Mouse (Mus musculus) embryonic facial prominence, embryonic 14.5 days (tissue): ENCODE results near the gene Tmem165. TPM values are rescaled to one million over a fixed set of nuclear protein-coding genes. Genes with fewer than 3 reads are reported as not detected.

Source experiments
- ATAC-seq: fragments of 200-750 bp; cut with Nextera tagmentation; 2 replicates; pipeline ENCODE4 v1.8.0; 2017; ENCODE audit warnings: low read depth, moderate number of reproducible peaks, moderate TSS enrichment
- DNase-seq: peaks from one replicate; pipeline ENCODE4 v3.0.0-alpha.2; 2015; ENCODE audit warnings: low spot score
- H3K27ac ChIP-seq: fragments of 300-500 bp; sonication (generic); replicated peaks from 2 replicates; pipeline ENCODE4 v1.5.1; 2014; ENCODE audit warnings: low read depth, mild to moderate bottlenecking, low read length, moderate library complexity
- H3K27me3 ChIP-seq: fragments of 300-500 bp; sonication (generic); replicated peaks from 2 replicates; pipeline ENCODE4 v1.6.1; 2014; ENCODE audit warnings: low read length; ENCODE audit not compliant: control insufficient read depth, insufficient read depth
- H3K36me3 ChIP-seq: fragments of 300-500 bp; sonication (generic); 2 replicates; pipeline ENCODE4 v1.6.1; 2014; ENCODE audit warnings: low read length, mixed read lengths; ENCODE audit not compliant: control insufficient read depth, insufficient read depth
- H3K4me1 ChIP-seq: fragments of 300-500 bp; sonication (generic); 2 replicates; pipeline ENCODE4 v1.6.1; 2014; ENCODE audit warnings: antibody characterized with exemption, low read length; ENCODE audit not compliant: control insufficient read depth, insufficient read depth
- H3K4me2 ChIP-seq: fragments of 300-500 bp; sonication (generic); 2 replicates; pipeline ENCODE4 v1.6.1; 2014; ENCODE audit warnings: low read depth, mild to moderate bottlenecking, low read length, moderate library complexity, mixed read lengths
- H3K4me3 ChIP-seq: fragments of 300-500 bp; sonication (generic); 2 replicates; pipeline ENCODE4 v1.5.1; 2014; ENCODE audit warnings: low read depth, mild to moderate bottlenecking, low read length
- H3K9ac ChIP-seq: fragments of 300-500 bp; sonication (generic); 2 replicates; pipeline ENCODE4 v1.6.1; 2014; ENCODE audit warnings: low read depth, mild to moderate bottlenecking, low read length, moderate library complexity, mixed read lengths
- H3K9me3 ChIP-seq: fragments of 300-500 bp; sonication (generic); 2 replicates; pipeline ENCODE4 v1.6.1; 2016; ENCODE audit warnings: low read length; ENCODE audit not compliant: control insufficient read depth
- WGBS: fragments of 180-500 bp; shearing (Covaris S2); extraction: QIAGEN DNeasy Blood & Tissue Kit; methylation state at CpG from one replicate; pipeline ENCODE4 v1.1.7; 2014; 5-methylcytosine and 5-hydroxymethylcytosine counted together
- polyA plus RNA-seq: library from polyadenylated mRNA; unstranded; fragments of >200 nt; fragmentation: Nextera tagmentation; extraction: Ambion mirVana; gene quantifications from 2 replicates; pipeline ENCODE4 v1.2.1, GENCODE M21; 2014

The Tmem165 gene
- polyA plus RNA-seq, 1 experiment from 2014 or later, result 126 TPM

DNA sequence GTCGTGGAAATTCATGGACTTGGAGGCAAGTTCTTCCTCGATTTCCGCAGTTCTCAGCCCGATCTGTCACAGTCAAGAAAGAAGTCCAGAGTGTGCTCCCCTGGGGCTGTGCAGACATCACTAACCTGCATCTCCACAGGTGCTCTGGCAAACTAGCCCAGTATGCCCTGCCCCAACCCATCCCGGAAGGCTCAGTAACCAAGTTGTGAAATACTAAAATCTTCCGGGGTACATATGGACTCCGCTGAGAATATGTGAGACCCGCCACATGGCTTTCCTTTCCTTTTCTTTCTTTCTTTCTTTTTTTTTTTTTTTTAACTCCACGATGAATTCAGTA is 43.0 kb upstream of the Tmem165 start:
- peak overlapping the region; percentile 97 for H3K27ac ChIP-seq
- peak overlapping the region; percentile 81 for H3K4me2 ChIP-seq
- no peaks in the 10 kb centered on the region for H3K36me3 ChIP-seq
- H3K4me1 ChIP-seq, result peaks cover 12% of the 10 kb centered on the region
- no peaks in the 10 kb centered on the region for H3K27me3 ChIP-seq
- no peaks in the 10 kb centered on the region for H3K9me3 ChIP-seq
- 6% methylated on average over 9 of the region's 9 CpGs for WGBS
- H3K4me3 ChIP-seq, result peak overlapping the region; percentile 68
- DNase-seq (no peak), ATAC-seq (peak; percentile 48)
- peak overlapping the region; percentile 90 for H3K9ac ChIP-seq

- Histone ChIP-seq H3K9ac (no peak overlapping the region), H3K9me3 (no peaks in the 10 kb centered on the region), H3K4me2 (no peak overlapping the region), H3K4me1 (peaks cover 12% of the 10 kb centered on the region), H3K27me3 (no peaks in the 10 kb centered on the region), H3K4me3 (no peak overlapping the region), H3K36me3 (no peaks in the 10 kb centered on the region), H3K27ac (no peak overlapping the region)
- no peak for DNase-seq
- ATAC-seq, result no peak
- WGBS, result 93% methylated on average over 4 of the region's 4 CpGs
Observed at GRCm38 (mm10) chr5:76143356-76143755, 40.3 kb upstream of the Tmem165 start.

GRCm38 (mm10) chr5:76146401-76146800 is 37.3 kb upstream of the Tmem165 start:
- DNase-seq (no peak), ATAC-seq (no peak)

GRCm38 (mm10) chr5:76149436-76149835 is 34.2 kb upstream of the Tmem165 start:
- DNase-seq, result no peak
- no peak for ATAC-seq
- no peak overlapping the region for H3K27ac ChIP-seq
- no peaks in the 10 kb centered on the region for H3K4me1 ChIP-seq
- no peak overlapping the region for H3K4me2 ChIP-seq
- H3K27me3 ChIP-seq, result no peaks in the 10 kb centered on the region
- no peak overlapping the region for H3K4me3 ChIP-seq
- 87% methylated on average over 6 of the region's 6 CpGs for WGBS
- H3K9ac ChIP-seq, result no peak overlapping the region
- peaks cover 43% of the 10 kb centered on the region for H3K36me3 ChIP-seq
- no peaks in the 10 kb centered on the region; the same call in 1 of the 2 replicates for H3K9me3 ChIP-seq

More at GRCm38 (mm10) chr5:76146401-76146800, 37.3 kb upstream of the Tmem165 start:
- no peaks in the 10 kb centered on the region; the same call in 1 of the 2 replicates for H3K9me3 ChIP-seq
- H3K4me1 ChIP-seq, result peaks cover 2% of the 10 kb centered on the region
- no peak overlapping the region for H3K27ac ChIP-seq
- no peaks in the 10 kb centered on the region for H3K27me3 ChIP-seq
- WGBS, result 95% methylated on average over 1 of the region's 1 CpGs
- no peak overlapping the region for H3K4me3 ChIP-seq
- H3K36me3 ChIP-seq, result peaks cover 22% of the 10 kb centered on the region
- no peak overlapping the region for H3K9ac ChIP-seq
- no peak overlapping the region for H3K4me2 ChIP-seq

DNA sequence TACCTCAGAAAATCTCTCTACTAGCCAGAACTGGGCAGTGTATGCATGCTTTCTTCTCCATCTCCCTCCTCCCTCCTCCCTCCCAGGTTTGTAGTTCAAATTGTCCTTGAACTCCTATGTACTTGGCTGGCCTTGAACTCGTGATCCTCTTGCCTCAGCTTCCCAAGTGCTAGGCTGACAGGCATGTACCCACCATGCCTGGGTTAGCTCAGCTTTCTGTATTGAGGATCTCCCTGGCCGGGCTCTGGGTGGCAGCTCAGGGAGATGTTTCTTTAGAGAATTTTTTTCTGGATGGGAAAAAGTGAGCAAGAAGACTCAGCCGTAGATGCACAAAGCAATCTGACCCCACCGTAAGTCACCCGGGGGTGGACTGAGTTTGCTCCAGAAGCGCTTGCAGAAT is 30.7 kb upstream of the Tmem165 start:
- no peaks in the 10 kb centered on the region; the same call in 1 of the 2 replicates for H3K9me3 ChIP-seq
- ATAC-seq (no peak), DNase-seq (no peak)
- no peak overlapping the region for H3K4me2 ChIP-seq
- peaks cover 52% of the 10 kb centered on the region for H3K36me3 ChIP-seq
- H3K4me1 ChIP-seq, result no peaks in the 10 kb centered on the region
- H3K27ac ChIP-seq, result no peak overlapping the region
- H3K9ac ChIP-seq, result no peak overlapping the region
- 91% methylated on average over 6 of the region's 6 CpGs for WGBS
- no peak overlapping the region for H3K4me3 ChIP-seq
- H3K27me3 ChIP-seq, result no peaks in the 10 kb centered on the region

GRCm38 (mm10) chr5:76153430-76153829 is 30.2 kb upstream of the Tmem165 start:
- no peaks in the 10 kb centered on the region; the same call in 1 of the 2 replicates for H3K9me3 ChIP-seq
- no peak overlapping the region for H3K27ac ChIP-seq
- H3K4me3 ChIP-seq, result no peak overlapping the region
- H3K9ac ChIP-seq, result no peak overlapping the region
- no peak for ATAC-seq
- whole genome bisulfite sequencing, result 90% methylated on average over 11 of the region's 11 CpGs
- no peak for DNase-seq
- no peaks in the 10 kb centered on the region for H3K27me3 ChIP-seq
- peaks cover 52% of the 10 kb centered on the region for H3K36me3 ChIP-seq
- no peaks in the 10 kb centered on the region for H3K4me1 ChIP-seq
- no peak overlapping the region for H3K4me2 ChIP-seq

DNA sequence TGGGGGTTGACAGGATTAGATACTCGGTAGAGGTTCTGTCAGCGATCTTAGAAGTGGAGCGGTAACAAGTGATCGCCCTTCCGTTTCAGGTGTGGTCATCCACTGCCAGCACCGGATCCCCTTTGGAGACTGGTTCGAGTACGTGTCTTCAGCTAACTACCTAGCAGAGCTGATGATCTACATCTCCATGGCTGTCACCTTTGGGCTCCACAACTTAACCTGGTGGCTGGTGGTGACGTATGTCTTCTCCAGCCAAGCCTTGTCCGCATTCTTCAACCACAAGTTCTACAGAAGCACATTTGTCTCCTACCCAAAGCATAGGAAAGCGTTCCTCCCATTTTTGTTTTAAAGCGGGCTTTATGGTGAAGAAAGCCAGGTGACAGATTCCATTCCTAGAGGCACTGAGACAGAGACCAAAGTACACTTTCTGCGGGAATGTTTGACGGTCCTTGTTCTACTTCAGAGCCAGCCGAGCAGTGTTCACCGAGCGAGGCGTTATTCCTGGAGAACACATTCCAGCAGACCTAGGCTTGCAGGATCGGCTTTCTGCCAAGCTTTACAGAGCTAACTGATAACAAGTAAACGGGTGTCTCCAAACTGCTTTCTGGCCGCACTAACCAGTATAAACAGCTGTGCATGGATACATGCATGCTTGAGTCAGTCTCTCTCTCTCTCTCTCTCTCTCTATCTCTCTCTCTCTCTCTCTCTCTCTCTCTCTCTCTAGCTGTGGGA is 29.1 kb upstream of the Tmem165 start:
- H3K9me3 ChIP-seq, result no peaks in the 10 kb centered on the region; the same call in 1 of the 2 replicates
- no peak overlapping the region for H3K4me2 ChIP-seq
- H3K27me3 ChIP-seq, result no peaks in the 10 kb centered on the region
- H3K9ac ChIP-seq, result no peak overlapping the region
- no peaks in the 10 kb centered on the region for H3K4me1 ChIP-seq
- ATAC-seq (no peak), DNase-seq (peak; percentile 40)
- WGBS, result 90% methylated on average over 21 of the region's 21 CpGs
- H3K27ac ChIP-seq, result no peak overlapping the region
- no peak overlapping the region for H3K4me3 ChIP-seq
- peaks cover 48% of the 10 kb centered on the region for H3K36me3 ChIP-seq

- no peak overlapping the region for H3K4me2 ChIP-seq
- DNase-seq (peak; percentile 47), ATAC-seq (peak; percentile 72)
- H3K9me3 ChIP-seq, result no peaks in the 10 kb centered on the region
- no peak overlapping the region for H3K9ac ChIP-seq
- peaks cover 8% of the 10 kb centered on the region; the same call in 1 of the 2 replicates for H3K36me3 ChIP-seq
- H3K4me3 ChIP-seq, result no peak overlapping the region
- no peak overlapping the region for H3K27ac ChIP-seq
- no peaks in the 10 kb centered on the region for H3K27me3 ChIP-seq
- WGBS, result 75% methylated on average over 6 of the region's 6 CpGs
- no peaks in the 10 kb centered on the region for H3K4me1 ChIP-seq
Observed at GRCm38 (mm10) chr5:76159555-76159954, 24.1 kb upstream of the Tmem165 start.

DNA sequence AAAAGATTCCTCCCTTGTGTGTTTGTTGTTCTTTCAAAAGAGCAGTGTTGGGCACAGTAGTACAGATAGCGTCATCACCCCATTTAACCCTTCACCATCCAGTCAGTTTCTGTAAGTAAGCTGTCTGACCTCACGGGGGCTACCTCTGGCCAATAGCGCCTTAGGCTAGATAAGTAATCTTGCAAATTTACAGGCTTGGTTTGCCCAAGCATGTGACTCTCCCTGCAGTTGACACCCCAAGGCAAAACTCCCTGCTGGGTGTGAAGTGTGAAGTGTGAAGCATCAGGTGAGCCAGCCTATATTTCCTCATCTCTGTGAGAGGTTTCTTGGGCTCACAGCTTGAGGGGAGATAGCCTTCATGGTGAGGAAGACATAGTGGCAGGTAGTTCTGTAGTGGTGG is 23.6 kb upstream of the Tmem165 start:
- 58% methylated on average over 3 of the region's 3 CpGs for WGBS
- no peak for ATAC-seq
- DNase-seq, result no peak

More for the DNA sequence above, 23.6 kb upstream of the Tmem165 start:
- H3K4me1 ChIP-seq, result no peaks in the 10 kb centered on the region
- no peak overlapping the region for H3K4me3 ChIP-seq
- no peak overlapping the region for H3K4me2 ChIP-seq
- no peak overlapping the region for H3K27ac ChIP-seq
- H3K9me3 ChIP-seq, result no peaks in the 10 kb centered on the region
- no peak overlapping the region for H3K9ac ChIP-seq
- H3K36me3 ChIP-seq, result peaks cover 8% of the 10 kb centered on the region; the same call in 1 of the 2 replicates
- H3K27me3 ChIP-seq, result no peaks in the 10 kb centered on the region
